Comparison of ENCODE assay signal across 17 mouse cellular contexts in the genomic region with DNA sequence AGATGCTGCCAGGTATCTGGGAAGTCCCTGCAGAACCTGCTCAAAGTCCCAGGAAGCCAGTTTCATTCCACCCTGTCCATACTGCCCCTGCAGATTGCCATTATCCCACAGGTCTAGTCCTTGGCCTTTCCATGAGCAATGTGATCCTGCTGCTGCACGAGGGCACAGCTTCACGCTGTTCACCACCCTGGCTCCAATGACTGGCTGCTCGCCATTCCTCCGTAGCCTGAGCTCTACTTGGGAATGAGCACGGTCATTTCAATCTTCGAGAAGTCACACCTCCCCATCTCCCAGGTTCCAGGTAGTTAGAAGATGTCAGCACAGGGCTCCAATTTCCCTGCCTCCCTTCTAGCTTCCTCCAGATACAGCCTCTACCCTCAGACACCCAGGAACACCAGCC. TPM values are rescaled to one million over a fixed set of nuclear protein-coding genes. Genes with fewer than 3 reads are reported as not detected.
"Had no signal": no experiment of that assay in that cellular context is flagged by ENCODE, and none has a peak within 500 bp of the region (broad histone marks: within the 10 kb centered on the region; RNA-seq: fewer than 3 reads in every experiment).

No protein-coding gene starts in this region.

- H3K4me2 ChIP-seq: neural tube, embryonic 12.5 days; neural tube, embryonic 13.5 days; neural tube, embryonic 15.5 days; stomach, embryonic 15.5 days had no signal

- H3K36me3 ChIP-seq: stomach, embryonic 15.5 days had no signal

- H3K27ac ChIP-seq: neural tube, embryonic 12.5 days; neural tube, embryonic 13.5 days; neural tube, embryonic 15.5 days; stomach, embryonic 15.5 days had no signal

- H3K9me3 ChIP-seq: neural tube, embryonic 12.5 days; neural tube, embryonic 13.5 days; neural tube, embryonic 15.5 days; stomach, embryonic 15.5 days had no signal

- DNase-seq: retina, postnatal 1 day; right cerebral cortex, adult 18-20 months; right cerebral cortex, postnatal 14 days; right cerebral cortex, postnatal 25 days; right cerebral cortex, postnatal 4 days; spleen, adult 18-20 months; thymus, adult 18-20 months; thymus, adult 2 months; thymus, postnatal 14 days; thymus, postnatal 25 days; thymus, postnatal 36 days; thymus, postnatal 4 days had no signal

- H3K9ac ChIP-seq: neural tube, embryonic 12.5 days; neural tube, embryonic 13.5 days; stomach, embryonic 15.5 days had no signal

- H3K4me3 ChIP-seq: neural tube, embryonic 12.5 days; neural tube, embryonic 13.5 days; neural tube, embryonic 15.5 days; stomach, embryonic 15.5 days had no signal

- H3K27me3 ChIP-seq: neural tube, embryonic 12.5 days; neural tube, embryonic 13.5 days; neural tube, embryonic 15.5 days; stomach, embryonic 15.5 days had no signal

RNA-seq across cellular contexts. Expression of a gene that starts 52.2 kb away (rescaled TPM):
- total RNA-seq: neutrophil, adult 5-6 weeks had no signal
